Mouse (Mus musculus): ENCODE data around the gene Tbccd1. TPM values are rescaled to one million over a fixed set of nuclear protein-coding genes. Genes with fewer than 3 reads are reported as not detected.
A peak's percentile ranks its signal among the peaks of the same experiment; 100 is the strongest.

The Tbccd1 gene
- polyA plus RNA-seq (2012; rRNA removed) = 19.8 and 23.6 TPM in 2 replicates

- DNase-seq (ENCODE audit: low spot score) = peak; percentile 97
These were observed at the start of gene Tbccd1, which contains the start of gene Dnajb11 for GRCm38 (mm10) chr16:22857431-22858113. Tbccd1 (minus strand) TSS chr16:22857669. Dnajb11 (plus strand) TSS chr16:22857845.

- DNase-seq (ENCODE audit: low spot score) = no peak
These were observed 43.9 kb upstream of the Tbccd1 start for GRCm38 (mm10) chr16:22901326-22901725.

- DNase-seq (ENCODE audit: low spot score) = no peak
These were observed 42.5 kb upstream of the Tbccd1 start for GRCm38 (mm10) chr16:22899866-22900570.

- no peak for DNase-seq (ENCODE audit: low spot score)
These were observed 41.9 kb upstream of the Tbccd1 start for GRCm38 (mm10) chr16:22899346-22899745.

GRCm38 (mm10) chr16:22896618-22897017 is 39.1 kb upstream of the Tbccd1 start:
- no peak for DNase-seq (ENCODE audit: low spot score)

- DNase-seq (ENCODE audit: low spot score) = no peak
These were observed 36.6 kb upstream of the Tbccd1 start for GRCm38 (mm10) chr16:22894095-22894494.

GRCm38 (mm10) chr16:22891733-22892154 is 34.3 kb upstream of the Tbccd1 start:
- no peak for DNase-seq (ENCODE audit: low spot score)

GRCm38 (mm10) chr16:22890683-22891510 is 33.4 kb upstream of the Tbccd1 start, which contains the start of gene Ahsg:
Ahsg (plus strand) TSS chr16:22891277.
- no peak for DNase-seq (ENCODE audit: low spot score)

GRCm38 (mm10) chr16:22889716-22890115 is 32.2 kb upstream of the Tbccd1 start:
- no peak for DNase-seq (ENCODE audit: low spot score)

GRCm38 (mm10) chr16:22888835-22889234 is 31.4 kb upstream of the Tbccd1 start:
- DNase-seq (ENCODE audit: low spot score) = no peak

- no peak for DNase-seq (ENCODE audit: low spot score)
These were observed 29.3 kb upstream of the Tbccd1 start for GRCm38 (mm10) chr16:22886726-22887125.

GRCm38 (mm10) chr16:22885356-22885755 is 27.9 kb upstream of the Tbccd1 start:
- DNase-seq (ENCODE audit: low spot score) = no peak

- no peak for DNase-seq (ENCODE audit: low spot score)
These were observed 26.0 kb upstream of the Tbccd1 start for GRCm38 (mm10) chr16:22883441-22883840.

GRCm38 (mm10) chr16:22881487-22881886 is 24.0 kb upstream of the Tbccd1 start:
- DNase-seq (ENCODE audit: low spot score) = no peak

GRCm38 (mm10) chr16:22880900-22881299 is 23.4 kb upstream of the Tbccd1 start:
- DNase-seq (ENCODE audit: low spot score) = no peak

GRCm38 (mm10) chr16:22879945-22880595 is 22.6 kb upstream of the Tbccd1 start:
- DNase-seq (ENCODE audit: low spot score) = no peak

- DNase-seq (ENCODE audit: low spot score) = no peak
These were observed 21.2 kb upstream of the Tbccd1 start for GRCm38 (mm10) chr16:22878716-22879115.

GRCm38 (mm10) chr16:22877660-22878390 is 20.4 kb upstream of the Tbccd1 start:
- DNase-seq (ENCODE audit: low spot score) = no peak

- DNase-seq (ENCODE audit: low spot score) = no peak
These were observed 19.0 kb upstream of the Tbccd1 start for GRCm38 (mm10) chr16:22876218-22877043.

- DNase-seq (ENCODE audit: low spot score) = no peak
These were observed 15.9 kb upstream of the Tbccd1 start for GRCm38 (mm10) chr16:22873369-22873768.
